Mouse (Mus musculus): ENCODE data around the gene Taar5. TPM values are rescaled to one million over a fixed set of nuclear protein-coding genes. Genes with fewer than 3 reads are reported as not detected.

Gene Taar5
- not detected for polyA plus RNA-seq (2014; fragmentation: Illumina TruSeq; extraction: RNeasy Lipid Tissue Mini Kit (QIAGEN cat#74804); ENCODE audit: low read depth, low replicate concordance)

GRCm38 (mm10) chr10:23970656-23971165, at the start of gene Taar5:
Gene Taar5 (plus strand): TSS chr10:23970706.

GRCm38 (mm10) chr10:23938312-23938711, 32.2 kb upstream of the Taar5 start, which contains the start of gene Taar2:
Gene Taar2 (plus strand): TSS chr10:23938572.

GRCm38 (mm10) chr10:23949508-23950005, 20.9 kb upstream of the Taar5 start, which contains the start of gene Taar3:
Gene Taar3 (plus strand): TSS chr10:23949558.

GRCm38 (mm10) chr10:23960444-23960915, 10.0 kb upstream of the Taar5 start, which contains the start of gene Taar4:
Gene Taar4 (plus strand): TSS chr10:23960494.

GRCm38 (mm10) chr10:23985546-23985945, 15.0 kb downstream of the Taar5 start, which contains the start of gene Taar6:
Gene Taar6 (minus strand): TSS chr10:23985646.

GRCm38 (mm10) chr10:23993381-23993780, 22.9 kb downstream of the Taar5 start, which contains the start of gene Taar7a:
Gene Taar7a (minus strand): TSS chr10:23993481.

GRCm38 (mm10) chr10:23999639-24000038, 29.1 kb downstream of the Taar5 start, which contains the start of gene Taar7b:
Gene Taar7b (plus strand): TSS chr10:23999939.

Other genes with a start within 250 kb of the Taar5 start
- gene Rps12, start 183.4 kb upstream of the Taar5 start, polyA plus RNA-seq (2014; fragmentation: Illumina TruSeq; extraction: RNeasy Lipid Tissue Mini Kit (QIAGEN cat#74804); ENCODE audit: low read depth, low replicate concordance), result 168 TPM
- 4.2 TPM for gene Slc18b1, start 173.7 kb upstream of the Taar5 start, polyA plus RNA-seq (2014; fragmentation: Illumina TruSeq; extraction: RNeasy Lipid Tissue Mini Kit (QIAGEN cat#74804); ENCODE audit: low read depth, low replicate concordance)
- 96.8 TPM for gene Vnn3, start 119.2 kb upstream of the Taar5 start, polyA plus RNA-seq (2014; fragmentation: Illumina TruSeq; extraction: RNeasy Lipid Tissue Mini Kit (QIAGEN cat#74804); ENCODE audit: low read depth, low replicate concordance)
- gene Vnn1, start 76.0 kb upstream of the Taar5 start, polyA plus RNA-seq (2014; fragmentation: Illumina TruSeq; extraction: RNeasy Lipid Tissue Mini Kit (QIAGEN cat#74804); ENCODE audit: low read depth, low replicate concordance), result 114 TPM
- gene Taar1, start 50.4 kb upstream of the Taar5 start, polyA plus RNA-seq (2014; fragmentation: Illumina TruSeq; extraction: RNeasy Lipid Tissue Mini Kit (QIAGEN cat#74804); ENCODE audit: low read depth, low replicate concordance), result not detected
- gene Taar2, start 32.1 kb upstream of the Taar5 start, polyA plus RNA-seq (2014; fragmentation: Illumina TruSeq; extraction: RNeasy Lipid Tissue Mini Kit (QIAGEN cat#74804); ENCODE audit: low read depth, low replicate concordance), result not detected
- not detected for gene Taar3, start 21.1 kb upstream of the Taar5 start, polyA plus RNA-seq (2014; fragmentation: Illumina TruSeq; extraction: RNeasy Lipid Tissue Mini Kit (QIAGEN cat#74804); ENCODE audit: low read depth, low replicate concordance)
- not detected for gene Taar4, start 10.2 kb upstream of the Taar5 start, polyA plus RNA-seq (2014; fragmentation: Illumina TruSeq; extraction: RNeasy Lipid Tissue Mini Kit (QIAGEN cat#74804); ENCODE audit: low read depth, low replicate concordance)
- gene Taar6, start 14.9 kb downstream of the Taar5 start, polyA plus RNA-seq (2014; fragmentation: Illumina TruSeq; extraction: RNeasy Lipid Tissue Mini Kit (QIAGEN cat#74804); ENCODE audit: low read depth, low replicate concordance), result not detected
- not detected for gene Taar7a, start 22.8 kb downstream of the Taar5 start, polyA plus RNA-seq (2014; fragmentation: Illumina TruSeq; extraction: RNeasy Lipid Tissue Mini Kit (QIAGEN cat#74804); ENCODE audit: low read depth, low replicate concordance)
- not detected for gene Taar7b, start 29.2 kb downstream of the Taar5 start, polyA plus RNA-seq (2014; fragmentation: Illumina TruSeq; extraction: RNeasy Lipid Tissue Mini Kit (QIAGEN cat#74804); ENCODE audit: low read depth, low replicate concordance)
- gene Taar7d, start 56.5 kb downstream of the Taar5 start, polyA plus RNA-seq (2014; fragmentation: Illumina TruSeq; extraction: RNeasy Lipid Tissue Mini Kit (QIAGEN cat#74804); ENCODE audit: low read depth, low replicate concordance), result not detected
- gene Taar7e, start 66.9 kb downstream of the Taar5 start, polyA plus RNA-seq (2014; fragmentation: Illumina TruSeq; extraction: RNeasy Lipid Tissue Mini Kit (QIAGEN cat#74804); ENCODE audit: low read depth, low replicate concordance), result not detected
- not detected for gene Taar7f, start 78.8 kb downstream of the Taar5 start, polyA plus RNA-seq (2014; fragmentation: Illumina TruSeq; extraction: RNeasy Lipid Tissue Mini Kit (QIAGEN cat#74804); ENCODE audit: low read depth, low replicate concordance)
- not detected for gene Taar8a, start 105.8 kb downstream of the Taar5 start, polyA plus RNA-seq (2014; fragmentation: Illumina TruSeq; extraction: RNeasy Lipid Tissue Mini Kit (QIAGEN cat#74804); ENCODE audit: low read depth, low replicate concordance)
- gene Taar8b, start 121.6 kb downstream of the Taar5 start, polyA plus RNA-seq (2014; fragmentation: Illumina TruSeq; extraction: RNeasy Lipid Tissue Mini Kit (QIAGEN cat#74804); ENCODE audit: low read depth, low replicate concordance), result not detected
- gene Taar8c, start 131.2 kb downstream of the Taar5 start, polyA plus RNA-seq (2014; fragmentation: Illumina TruSeq; extraction: RNeasy Lipid Tissue Mini Kit (QIAGEN cat#74804); ENCODE audit: low read depth, low replicate concordance), result not detected
- gene Taar9, start 138.8 kb downstream of the Taar5 start, polyA plus RNA-seq (2014; fragmentation: Illumina TruSeq; extraction: RNeasy Lipid Tissue Mini Kit (QIAGEN cat#74804); ENCODE audit: low read depth, low replicate concordance), result not detected
- 36.6 TPM for gene Stx7, start 178.6 kb downstream of the Taar5 start, polyA plus RNA-seq (2014; fragmentation: Illumina TruSeq; extraction: RNeasy Lipid Tissue Mini Kit (QIAGEN cat#74804); ENCODE audit: low read depth, low replicate concordance)

All from liver, adult 10 weeks (tissue).